Mouse (Mus musculus): ENCODE measurements at regions not wholly inside any gene's neighbourhood (a gene's known extent, or its start where the extent isn't known, plus 50 kb on each side); places are given as distances from the start of the nearest gene placed in this dataset.

DNA sequence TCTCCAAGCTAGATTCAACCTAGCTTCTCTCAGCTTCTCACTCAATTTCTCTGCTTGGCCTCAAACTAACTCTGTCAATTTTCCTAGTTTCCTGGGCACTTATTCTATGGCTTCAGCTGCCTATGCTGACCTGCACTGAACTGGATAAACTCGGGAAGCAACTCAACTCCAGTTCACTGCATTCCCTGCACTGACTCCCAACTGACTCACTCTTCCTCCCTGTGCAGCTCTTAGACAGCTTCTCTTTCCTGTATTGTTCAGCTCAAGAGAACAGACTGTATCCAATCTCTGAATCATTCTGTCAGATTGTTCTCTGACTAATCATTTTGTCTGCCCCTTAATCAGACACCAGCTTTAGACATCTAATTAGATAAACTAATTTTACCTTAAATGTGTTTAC is 581.4 kb upstream of the N6amt1 start:
- TF ChIP-seq POLR2A (IDR thresholded peaks at IDR 0.05; ENCODE audit: extremely low read depth, insufficient read depth, low read length), result no peak
- no peak for TF ChIP-seq CTCF (IDR thresholded peaks at IDR 0.05; ENCODE audit: low read depth, low read length)

Measured in liver, adult 2 months (tissue).